Mouse (Mus musculus): ENCODE measurements around the gene Slc2a9.

- TF ChIP-seq CTCF (IDR thresholded peaks at IDR 0.05; ENCODE audit: low read depth) (no peak), EP300 (optimal IDR thresholded peaks at IDR 0.05) (no peak)
These were observed 20.0 kb upstream of the Slc2a9 start for GRCm38 (mm10) chr5:38522977-38523376.
